Mouse (Mus musculus): ENCODE measurements at regions not wholly inside any gene's neighbourhood (a gene's known extent, or its start where the extent isn't known, plus 50 kb on each side); places are given as distances from the start of the nearest gene placed in this dataset.
A peak's percentile ranks its signal among the peaks of the same experiment; 100 is the strongest.

- peak; percentile 39 for DNase-seq (ENCODE audit: low spot score)
Measured at GRCm38 (mm10) chr6:100143586-100144301, 143.5 kb downstream of the Rybp start.

GRCm38 (mm10) chr6:100141225-100141624 lies 146.1 kb downstream of the Rybp start:
- no peak for DNase-seq (ENCODE audit: low spot score)

- no peak for DNase-seq (ENCODE audit: low spot score)
Measured at GRCm38 (mm10) chr6:100140581-100141114, 146.6 kb downstream of the Rybp start.

GRCm38 (mm10) chr6:100139809-100140208 lies 147.5 kb downstream of the Rybp start:
- DNase-seq (ENCODE audit: low spot score): no peak

- DNase-seq (ENCODE audit: low spot score): no peak
Measured at GRCm38 (mm10) chr6:100138659-100139058, 148.6 kb downstream of the Rybp start.

- DNase-seq (ENCODE audit: low spot score): no peak
Measured at GRCm38 (mm10) chr6:100135177-100135576, 152.1 kb downstream of the Rybp start.

GRCm38 (mm10) chr6:100133970-100134369 lies 153.3 kb downstream of the Rybp start:
- DNase-seq (ENCODE audit: low spot score): no peak

GRCm38 (mm10) chr6:100132916-100133600 lies 154.2 kb downstream of the Rybp start:
- DNase-seq (ENCODE audit: low spot score): no peak

GRCm38 (mm10) chr6:100127221-100128143 lies 159.8 kb downstream of the Rybp start:
- DNase-seq (ENCODE audit: low spot score): peak; percentile 67

- no peak for DNase-seq (ENCODE audit: low spot score)
Measured at GRCm38 (mm10) chr6:100126736-100127135, 160.5 kb downstream of the Rybp start.

- no peak for DNase-seq (ENCODE audit: low spot score)
Measured at GRCm38 (mm10) chr6:100126326-100126725, 161.0 kb downstream of the Rybp start.

GRCm38 (mm10) chr6:100121240-100121639 lies 166.0 kb downstream of the Rybp start:
- no peak for DNase-seq (ENCODE audit: low spot score)

GRCm38 (mm10) chr6:100120017-100120944 lies 167.0 kb downstream of the Rybp start:
- DNase-seq (ENCODE audit: low spot score): no peak

GRCm38 (mm10) chr6:100117084-100117483 lies 170.2 kb downstream of the Rybp start:
- DNase-seq (ENCODE audit: low spot score): no peak

- DNase-seq (ENCODE audit: low spot score): no peak
Measured at GRCm38 (mm10) chr6:100113393-100114137, 173.7 kb downstream of the Rybp start.

- DNase-seq (ENCODE audit: low spot score): no peak
Measured at GRCm38 (mm10) chr6:100110981-100111660, 176.2 kb downstream of the Rybp start.

- no peak for DNase-seq (ENCODE audit: low spot score)
Measured at GRCm38 (mm10) chr6:100109979-100110378, 177.3 kb downstream of the Rybp start.

- no peak for DNase-seq (ENCODE audit: low spot score)
Measured at GRCm38 (mm10) chr6:100109351-100109750, 177.9 kb downstream of the Rybp start.

GRCm38 (mm10) chr6:100107508-100107907 lies 179.8 kb downstream of the Rybp start:
- DNase-seq (ENCODE audit: low spot score): no peak

- no peak for DNase-seq (ENCODE audit: low spot score)
Measured at GRCm38 (mm10) chr6:100107066-100107465, 180.2 kb downstream of the Rybp start.
